Mouse (Mus musculus) hindbrain, embryonic 12.5 days (tissue): Measurements from ENCODE around the gene Gm10260. TPM values are rescaled to one million over a fixed set of nuclear protein-coding genes. Genes with fewer than 3 reads are reported as not detected.

ENCODE experiments used
- ATAC-seq: fragments of 200-750 bp; cut with Nextera tagmentation; 2 replicates; pipeline ENCODE4 v1.8.0; 2017; ENCODE audit warnings: moderate TSS enrichment; ENCODE audit not compliant: low FRiP score
- H3K27ac ChIP-seq: fragments of 300-500 bp; sonication (generic); 2 replicates; pipeline ENCODE4 v1.5.1; 2016; ENCODE audit warnings: mild to moderate bottlenecking
- H3K27me3 ChIP-seq: fragments of 300-500 bp; sonication (generic); 2 replicates; pipeline ENCODE4 v1.6.1; 2016; ENCODE audit warnings: mild to moderate bottlenecking
- H3K36me3 ChIP-seq: fragments of 300-500 bp; sonication (generic); 2 replicates; pipeline ENCODE4 v1.6.1; 2016; ENCODE audit warnings: mild to moderate bottlenecking
- H3K4me1 ChIP-seq: fragments of 300-500 bp; sonication (generic); 2 replicates; pipeline ENCODE4 v1.6.1; 2016
- H3K4me2 ChIP-seq: fragments of 300-500 bp; sonication (generic); replicated peaks from 2 replicates; pipeline ENCODE4 v1.6.1; 2016; ENCODE audit warnings: mild to moderate bottlenecking
- H3K4me3 ChIP-seq: fragments of 300-500 bp; sonication (generic); 2 replicates; pipeline ENCODE4 v1.5.1; 2016; ENCODE audit warnings: mild to moderate bottlenecking
- H3K9ac ChIP-seq: fragments of 300-500 bp; sonication (generic); 2 replicates; pipeline ENCODE4 v1.6.1; 2016; ENCODE audit warnings: mild to moderate bottlenecking, moderate library complexity
- H3K9me3 ChIP-seq: fragments of 300-500 bp; sonication (generic); replicated peaks from 2 replicates; pipeline ENCODE4 v1.6.1; 2016; ENCODE audit warnings: mild to moderate bottlenecking
- WGBS: fragments of 180-500 bp; shearing (Covaris S2); methylation state at CpG from one replicate; pipeline ENCODE4 v1.1.7; 2016; 5-methylcytosine and 5-hydroxymethylcytosine counted together
- polyA plus RNA-seq: library from polyadenylated mRNA; unstranded; fragments of >200 nt; fragmentation: Nextera tagmentation; extraction: Ambion mirVana; gene quantifications from 2 replicates; pipeline ENCODE4 v1.2.1, GENCODE M21; 2016

Gm10260 gene
- 1.2 and 3.2 TPM in 2 replicates for polyA plus RNA-seq

DNA sequence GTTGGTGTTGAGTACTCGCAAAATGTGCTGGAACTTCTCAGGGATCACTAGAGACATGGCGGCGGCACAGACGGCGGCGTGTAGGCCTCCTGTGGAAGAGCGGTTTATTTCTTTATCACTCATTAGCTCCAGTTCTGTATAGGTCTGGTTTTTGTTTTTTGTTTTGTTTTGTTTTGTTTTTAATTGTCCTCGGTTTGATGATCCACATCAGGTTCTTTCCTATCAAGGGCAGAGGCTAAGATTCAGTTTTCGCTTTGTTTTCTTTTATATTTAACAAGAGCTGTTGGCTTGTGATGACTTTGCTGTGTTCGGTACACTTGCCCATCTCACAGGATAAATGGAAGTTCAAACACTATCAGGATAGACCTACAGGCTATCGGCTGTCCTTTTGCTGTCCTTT lies at the start of gene Gm10260:
TSS of gene Gm10260 (minus strand) at position 101 of the 400 bp plus-strand sequence.
- Histone ChIP-seq H3K4me3 (no peak within 1 kb of the TSS), H3K27me3 (no peaks in the 10 kb centered on the region), H3K36me3 (no peaks in the 10 kb centered on the region), H3K27ac (no peak within 1 kb of the TSS), H3K4me2 (no peak within 1 kb of the TSS), H3K4me1 (peaks cover 17% of the 10 kb centered on the region), H3K9me3 (no peaks in the 10 kb centered on the region), H3K9ac (no peak within 1 kb of the TSS)
- 93% methylated on average over 11 of the region's 11 CpGs for whole genome bisulfite sequencing
- no peak for ATAC-seq

GRCm38 (mm10) chr13:97809828-97810227 lies 49.4 kb upstream of the Gm10260 start:
- no peak for ATAC-seq
- H3K36me3 ChIP-seq = no peaks in the 10 kb centered on the region
- WGBS = 89% methylated on average over 4 of the region's 4 CpGs
- no peak overlapping the region for H3K4me3 ChIP-seq
- no peak overlapping the region for H3K9ac ChIP-seq
- no peaks in the 10 kb centered on the region for H3K27me3 ChIP-seq
- H3K27ac ChIP-seq = no peak overlapping the region
- H3K4me1 ChIP-seq = no peaks in the 10 kb centered on the region
- no peaks in the 10 kb centered on the region for H3K9me3 ChIP-seq
- H3K4me2 ChIP-seq = no peak overlapping the region

GRCm38 (mm10) chr13:97805907-97806306 lies 45.5 kb upstream of the Gm10260 start:
- ATAC-seq = no peak
- Histone ChIP-seq H3K4me3 (no peak overlapping the region), H3K4me1 (0 out of 2 replicates have a peak, but pooled peaks cover 2% of the 10 kb centered on the region), H3K9ac (no peak overlapping the region), H3K9me3 (no peaks in the 10 kb centered on the region), H3K4me2 (no peak overlapping the region), H3K27me3 (no peaks in the 10 kb centered on the region), H3K27ac (no peak overlapping the region), H3K36me3 (no peaks in the 10 kb centered on the region)
- whole genome bisulfite sequencing = 87% methylated on average over 9 of the region's 9 CpGs

GRCm38 (mm10) chr13:97802386-97802785 lies 42.0 kb upstream of the Gm10260 start:
- no peak overlapping the region for H3K9ac ChIP-seq
- no peak overlapping the region for H3K4me3 ChIP-seq
- H3K4me1 ChIP-seq = peaks cover 16% of the 10 kb centered on the region
- H3K27me3 ChIP-seq = no peaks in the 10 kb centered on the region
- no peak overlapping the region for H3K27ac ChIP-seq
- 36% methylated on average over 4 of the region's 4 CpGs for WGBS
- no peak overlapping the region for H3K4me2 ChIP-seq
- no peaks in the 10 kb centered on the region for H3K36me3 ChIP-seq
- ATAC-seq = no peak
- H3K9me3 ChIP-seq = no peaks in the 10 kb centered on the region

GRCm38 (mm10) chr13:97797462-97797861 lies 37.0 kb upstream of the Gm10260 start:
- Histone ChIP-seq H3K4me3 (no peak overlapping the region), H3K36me3 (no peaks in the 10 kb centered on the region), H3K9me3 (no peaks in the 10 kb centered on the region), H3K27ac (peak overlapping the region; percentile 55), H3K9ac (no peak overlapping the region), H3K4me2 (no peak overlapping the region), H3K4me1 (peaks cover 27% of the 10 kb centered on the region), H3K27me3 (no peaks in the 10 kb centered on the region)
- WGBS = 8% methylated on average over 5 of the region's 5 CpGs
- peak; percentile 52; the same call in 1 of the 2 replicates for ATAC-seq

DNA sequence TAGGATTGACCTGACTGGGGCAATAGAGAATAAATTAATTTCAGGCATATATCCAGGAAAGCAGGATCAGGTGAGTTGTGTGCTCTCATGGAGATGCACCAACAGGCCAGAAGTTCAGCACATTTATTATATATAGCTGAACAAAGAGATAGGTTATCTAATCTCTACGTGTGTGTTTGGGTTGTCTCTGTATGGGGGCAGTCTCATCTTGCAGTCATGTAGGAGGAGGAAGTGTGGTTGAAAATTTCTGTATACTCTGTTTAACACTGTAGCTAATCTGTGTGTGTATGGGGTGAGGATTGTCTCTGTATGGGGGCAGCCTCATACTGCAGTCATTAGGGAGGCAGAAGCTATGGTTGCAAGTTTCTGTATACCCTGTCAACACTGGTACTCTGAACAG lies 34.3 kb upstream of the Gm10260 start:
- no peak for ATAC-seq
- Histone ChIP-seq H3K9ac (no peak overlapping the region), H3K4me1 (peaks cover 21% of the 10 kb centered on the region), H3K4me2 (no peak overlapping the region), H3K27me3 (no peaks in the 10 kb centered on the region), H3K27ac (no peak overlapping the region), H3K4me3 (no peak overlapping the region), H3K36me3 (no peaks in the 10 kb centered on the region), H3K9me3 (no peaks in the 10 kb centered on the region)
- WGBS = 84% methylated on average over 1 of the region's 1 CpGs

GRCm38 (mm10) chr13:97793932-97794331 lies 33.5 kb upstream of the Gm10260 start:
- Histone ChIP-seq H3K27me3 (no peaks in the 10 kb centered on the region), H3K4me2 (no peak overlapping the region), H3K9me3 (no peaks in the 10 kb centered on the region), H3K36me3 (no peaks in the 10 kb centered on the region), H3K4me1 (peaks cover 21% of the 10 kb centered on the region), H3K27ac (no peak overlapping the region), H3K4me3 (no peak overlapping the region), H3K9ac (no peak overlapping the region)
- no peak for ATAC-seq
- WGBS = 37% methylated on average over 1 of the region's 1 CpGs

DNA sequence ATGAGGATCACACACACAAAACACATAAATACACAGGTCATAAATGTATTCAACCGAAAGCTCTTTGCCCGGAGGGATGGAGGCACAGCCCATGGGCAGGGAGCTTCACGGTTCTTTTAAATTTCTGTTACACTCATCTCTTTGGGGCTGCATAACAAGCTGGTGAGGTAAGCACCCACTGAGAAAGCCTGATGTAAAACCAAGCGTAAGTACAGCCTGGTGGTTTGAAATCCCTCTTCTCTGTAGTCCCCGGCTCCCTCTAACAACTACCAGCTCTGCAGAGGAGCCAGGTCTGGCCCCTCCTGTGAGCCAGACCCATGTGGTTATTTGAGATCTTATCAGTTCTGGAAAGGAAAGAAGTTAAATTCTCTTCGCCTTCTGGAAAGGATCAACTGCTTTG lies 31.2 kb upstream of the Gm10260 start:
- H3K4me3 ChIP-seq = no peak overlapping the region
- no peak overlapping the region for H3K9ac ChIP-seq
- H3K4me2 ChIP-seq = no peak overlapping the region
- no peak for ATAC-seq
- 63% methylated on average over 6 of the region's 6 CpGs for WGBS
- no peak overlapping the region for H3K27ac ChIP-seq
- no peaks in the 10 kb centered on the region for H3K9me3 ChIP-seq
- H3K36me3 ChIP-seq = no peaks in the 10 kb centered on the region
- H3K4me1 ChIP-seq = peaks cover 8% of the 10 kb centered on the region; the same call in 1 of the 2 replicates
- H3K27me3 ChIP-seq = no peaks in the 10 kb centered on the region

- no peaks in the 10 kb centered on the region for H3K9me3 ChIP-seq
- no peaks in the 10 kb centered on the region for H3K36me3 ChIP-seq
- H3K27me3 ChIP-seq = no peaks in the 10 kb centered on the region
- no peak for ATAC-seq
- WGBS = 84% methylated on average over 12 of the region's 12 CpGs
- no peak overlapping the region for H3K27ac ChIP-seq
- no peak overlapping the region for H3K4me2 ChIP-seq
- H3K4me1 ChIP-seq = peaks cover 15% of the 10 kb centered on the region
- H3K4me3 ChIP-seq = no peak overlapping the region
- H3K9ac ChIP-seq = no peak overlapping the region
Observed at GRCm38 (mm10) chr13:97789782-97790450, 29.5 kb upstream of the Gm10260 start.

- no peaks in the 10 kb centered on the region for H3K9me3 ChIP-seq
- no peak overlapping the region for H3K9ac ChIP-seq
- H3K27me3 ChIP-seq = no peaks in the 10 kb centered on the region
- H3K4me1 ChIP-seq = peaks cover 11% of the 10 kb centered on the region
- H3K4me3 ChIP-seq = no peak overlapping the region
- 71% methylated on average over 10 of the region's 10 CpGs for WGBS
- no peaks in the 10 kb centered on the region for H3K36me3 ChIP-seq
- ATAC-seq = no peak
- no peak overlapping the region for H3K4me2 ChIP-seq
- H3K27ac ChIP-seq = no peak overlapping the region
Observed at GRCm38 (mm10) chr13:97785167-97785835, 24.9 kb upstream of the Gm10260 start.

DNA sequence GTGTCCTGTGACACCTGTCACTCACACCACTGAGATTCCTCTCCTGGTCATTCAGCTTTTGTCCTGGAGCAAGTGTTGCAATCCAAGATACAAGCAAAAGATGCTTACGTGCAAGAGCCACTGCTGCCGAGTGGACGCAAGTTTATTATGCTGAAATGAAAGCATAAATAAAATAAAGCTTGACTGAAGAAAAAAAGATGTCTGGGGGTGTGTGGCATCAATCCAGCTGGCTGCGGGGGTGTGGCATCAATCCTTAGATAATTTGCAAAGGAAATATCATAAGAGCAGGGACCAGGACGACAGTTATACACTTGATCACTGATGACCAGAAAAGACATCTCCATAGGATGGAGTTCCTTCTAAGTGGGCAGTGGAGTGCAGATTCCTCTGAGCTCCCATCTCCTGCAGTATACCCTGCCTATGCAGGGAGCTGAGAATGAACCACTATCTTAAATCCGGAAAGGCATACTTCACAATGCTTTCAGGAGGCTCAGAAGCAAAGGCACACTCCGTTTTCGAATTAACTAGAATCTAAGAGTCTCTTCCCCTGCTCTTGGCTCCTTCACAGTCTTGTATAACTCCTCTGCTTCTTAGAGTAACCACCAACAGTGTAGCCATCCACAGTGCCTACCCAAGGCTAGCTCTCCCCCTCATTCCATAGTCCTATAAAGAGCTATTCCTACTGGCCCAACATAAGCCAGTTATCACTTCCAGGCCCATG lies 23.2 kb upstream of the Gm10260 start:
- Histone ChIP-seq H3K4me3 (no peak overlapping the region), H3K36me3 (no peaks in the 10 kb centered on the region), H3K4me1 (peaks cover 11% of the 10 kb centered on the region), H3K27ac (no peak overlapping the region), H3K9ac (no peak overlapping the region), H3K4me2 (no peak overlapping the region), H3K9me3 (no peaks in the 10 kb centered on the region), H3K27me3 (no peaks in the 10 kb centered on the region)
- 85% methylated on average over 8 of the region's 8 CpGs for WGBS
- no peak for ATAC-seq

- H3K27me3 ChIP-seq = no peaks in the 10 kb centered on the region
- no peak for ATAC-seq
- H3K9me3 ChIP-seq = no peaks in the 10 kb centered on the region
- 46% methylated on average over 7 of the region's 7 CpGs for WGBS
- H3K4me2 ChIP-seq = no peak overlapping the region
- no peaks in the 10 kb centered on the region for H3K36me3 ChIP-seq
- no peak overlapping the region for H3K27ac ChIP-seq
- no peak overlapping the region for H3K9ac ChIP-seq
- peaks cover 11% of the 10 kb centered on the region for H3K4me1 ChIP-seq
- no peak overlapping the region for H3K4me3 ChIP-seq
Observed at GRCm38 (mm10) chr13:97782063-97782462, 21.6 kb upstream of the Gm10260 start.
